Mouse (Mus musculus) intestine, postnatal 0 days (tissue): ENCODE measurements around the gene Ebf1. TPM values are rescaled to one million over a fixed set of nuclear protein-coding genes. Genes with fewer than 3 reads are reported as not detected.

Experiments
- ATAC-seq: fragments of 200-750 bp; cut with Nextera tagmentation; 2 replicates; pipeline ENCODE4 v1.8.0; 2017; ENCODE audit warnings: mild to moderate bottlenecking, moderate TSS enrichment, moderate library complexity
- H3K27ac ChIP-seq: fragments of 300-500 bp; sonication (generic); 2 replicates; pipeline ENCODE4 v1.5.1; 2014; ENCODE audit warnings: mild to moderate bottlenecking, low read depth, low read length, moderate library complexity
- H3K27me3 ChIP-seq: fragments of 300-500 bp; sonication (generic); replicated peaks from 2 replicates; pipeline ENCODE4 v1.6.1; 2014; ENCODE audit warnings: low read length, mixed read lengths; ENCODE audit not compliant: control insufficient read depth, insufficient read depth
- H3K36me3 ChIP-seq: fragments of 300-500 bp; sonication (generic); 2 replicates; pipeline ENCODE4 v1.6.1; 2014; ENCODE audit warnings: mild to moderate bottlenecking, moderate library complexity; ENCODE audit not compliant: control insufficient read depth, insufficient read depth
- H3K4me1 ChIP-seq: fragments of 300-500 bp; sonication (generic); replicated peaks from 2 replicates; pipeline ENCODE4 v1.6.1; 2014; ENCODE audit warnings: antibody characterized with exemption, low read length, mixed read lengths; ENCODE audit not compliant: control insufficient read depth, insufficient read depth
- H3K4me2 ChIP-seq: fragments of 300-500 bp; sonication (generic); replicated peaks from 2 replicates; pipeline ENCODE4 v1.6.1; 2014; ENCODE audit warnings: low read depth, mild to moderate bottlenecking, moderate library complexity
- H3K4me3 ChIP-seq: fragments of 300-500 bp; sonication (generic); 2 replicates; pipeline ENCODE4 v1.5.1; 2014; ENCODE audit warnings: low read depth, low read length
- H3K9ac ChIP-seq: fragments of 300-500 bp; sonication (generic); 2 replicates; pipeline ENCODE4 v1.6.1; 2014; ENCODE audit warnings: mild to moderate bottlenecking, low read depth, low read length
- H3K9me3 ChIP-seq: fragments of 300-500 bp; sonication (generic); 2 replicates; pipeline ENCODE4 v1.6.1; 2016; ENCODE audit warnings: mixed run types; ENCODE audit not compliant: control insufficient read depth
- CTCF ChIP-seq: sonication (generic); IDR thresholded peaks from 2 replicates; pipeline ENCODE4 v1.5.1; 2016; ENCODE audit warnings: low read depth, mild to moderate bottlenecking, control low read depth, antibody characterized with exemption, moderate library complexity
- WGBS: fragments of 180-500 bp; shearing (Covaris S2); extraction: QIAGEN DNeasy Blood & Tissue Kit; methylation state at CpG from one replicate; pipeline ENCODE4 v1.1.7; 2014; 5-methylcytosine and 5-hydroxymethylcytosine counted together
- polyA plus RNA-seq: library from polyadenylated mRNA; unstranded; fragments of >200 nt; fragmentation: Nextera tagmentation; extraction: Ambion mirVana; gene quantifications from 2 replicates; pipeline ENCODE4 v1.2.1, GENCODE M21; 2015

Gene Ebf1
- polyA plus RNA-seq, 1 experiment from 2014 or later: 4.0 TPM

GRCm38 (mm10) chr11:44974271-44974670, 357.2 kb downstream of the Ebf1 start:
- TF ChIP-seq CTCF: no peak
- no peaks in the 10 kb centered on the region for H3K27me3 ChIP-seq
- H3K9ac ChIP-seq: no peak overlapping the region
- no peak overlapping the region for H3K4me3 ChIP-seq
- ATAC-seq: no peak
- H3K27ac ChIP-seq: no peak overlapping the region
- WGBS: 79% methylated on average over 7 of the region's 7 CpGs
- no peaks in the 10 kb centered on the region for H3K4me1 ChIP-seq
- H3K9me3 ChIP-seq: no peaks in the 10 kb centered on the region
- no peaks in the 10 kb centered on the region for H3K36me3 ChIP-seq
- H3K4me2 ChIP-seq: no peak overlapping the region

DNA sequence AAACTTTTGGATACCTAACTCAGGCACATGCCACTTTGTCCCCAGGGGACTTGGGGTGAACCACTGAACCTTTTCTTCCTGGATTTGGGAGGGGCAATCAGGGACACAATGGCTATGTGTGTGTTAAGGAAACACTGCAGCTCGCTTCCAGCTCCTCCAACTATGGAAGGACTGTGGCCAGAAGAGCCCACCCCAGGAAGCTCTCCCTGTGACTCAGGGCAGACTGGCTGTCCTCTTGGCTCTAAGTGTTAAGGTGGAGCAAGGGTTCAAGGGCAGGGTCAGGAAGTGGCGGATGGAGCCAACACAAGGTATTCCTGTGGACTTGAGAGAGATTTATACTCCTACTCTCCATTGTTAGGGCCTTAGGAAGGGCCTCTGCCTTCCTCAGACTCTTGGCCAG, 358.0 kb downstream of the Ebf1 start:
- no peak overlapping the region for H3K4me2 ChIP-seq
- ATAC-seq: no peak
- H3K27me3 ChIP-seq: no peaks in the 10 kb centered on the region
- H3K27ac ChIP-seq: no peak overlapping the region
- WGBS: 63% methylated on average over 2 of the region's 2 CpGs
- no peak overlapping the region for H3K9ac ChIP-seq
- TF ChIP-seq CTCF: no peak
- no peak overlapping the region for H3K4me3 ChIP-seq
- H3K36me3 ChIP-seq: no peaks in the 10 kb centered on the region
- H3K4me1 ChIP-seq: no peaks in the 10 kb centered on the region
- H3K9me3 ChIP-seq: no peaks in the 10 kb centered on the region

- Histone ChIP-seq H3K4me2 (no peak overlapping the region), H3K4me3 (no peak overlapping the region), H3K4me1 (no peaks in the 10 kb centered on the region), H3K36me3 (no peaks in the 10 kb centered on the region), H3K9ac (no peak overlapping the region), H3K27ac (no peak overlapping the region), H3K9me3 (no peaks in the 10 kb centered on the region), H3K27me3 (no peaks in the 10 kb centered on the region)
- TF ChIP-seq CTCF: no peak
- no peak for ATAC-seq
- 83% methylated on average over 5 of the region's 5 CpGs for WGBS
Measured at GRCm38 (mm10) chr11:44976254-44976802, 359.2 kb downstream of the Ebf1 start.

DNA sequence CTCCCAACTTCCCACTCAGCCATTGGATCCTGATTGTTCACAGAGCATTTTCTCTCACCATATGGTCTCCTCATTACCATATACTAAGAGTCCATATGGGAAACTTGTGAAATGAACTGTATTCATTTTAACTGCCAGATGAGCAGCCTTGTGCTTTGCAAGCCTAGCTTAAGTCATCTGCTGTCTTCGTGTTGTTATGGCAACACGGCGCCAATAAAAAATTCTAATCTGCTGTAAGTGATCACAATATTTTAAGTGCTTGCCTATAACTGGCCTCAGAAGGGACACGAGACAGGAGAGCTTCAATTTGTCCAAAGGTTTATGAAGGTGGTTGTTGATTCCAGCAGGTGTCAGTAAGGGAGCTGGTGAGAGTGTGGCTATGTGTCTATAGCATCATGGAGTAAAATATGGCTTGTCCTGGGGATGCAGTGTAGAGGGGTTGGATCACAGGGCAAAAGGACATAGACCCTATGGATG, 360.8 kb downstream of the Ebf1 start:
- no peak overlapping the region for H3K9ac ChIP-seq
- no peak overlapping the region for H3K4me3 ChIP-seq
- no peaks in the 10 kb centered on the region for H3K9me3 ChIP-seq
- no peaks in the 10 kb centered on the region for H3K4me1 ChIP-seq
- no peak for ATAC-seq
- no peaks in the 10 kb centered on the region for H3K36me3 ChIP-seq
- no peak for TF ChIP-seq CTCF
- no peaks in the 10 kb centered on the region for H3K27me3 ChIP-seq
- no peak overlapping the region for H3K4me2 ChIP-seq
- H3K27ac ChIP-seq: no peak overlapping the region
- WGBS: 68% methylated on average over 4 of the region's 4 CpGs

DNA sequence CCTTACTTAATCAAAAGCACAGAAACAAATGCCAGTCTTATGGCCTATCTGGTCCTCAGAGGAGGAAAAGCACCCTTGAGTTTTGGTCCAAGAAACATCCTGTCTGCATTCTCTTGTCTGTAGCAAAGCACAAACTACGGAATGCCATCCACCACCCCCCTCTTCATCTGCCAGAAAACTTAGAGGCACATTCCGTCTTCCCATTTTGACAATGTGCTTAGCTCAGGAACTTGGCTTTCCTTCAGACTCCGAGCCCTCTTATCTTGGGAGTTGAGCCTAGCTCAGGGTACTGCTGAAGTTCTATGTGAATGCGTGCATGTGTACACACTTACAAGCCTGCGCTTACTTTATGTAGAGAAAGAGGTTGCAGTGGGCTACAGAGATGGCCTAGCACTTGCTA, 362.3 kb downstream of the Ebf1 start:
- H3K9ac ChIP-seq: no peak overlapping the region
- WGBS: 54% methylated on average over 5 of the region's 5 CpGs
- H3K9me3 ChIP-seq: no peaks in the 10 kb centered on the region
- H3K36me3 ChIP-seq: no peaks in the 10 kb centered on the region
- H3K27me3 ChIP-seq: no peaks in the 10 kb centered on the region
- ATAC-seq: no peak
- no peak overlapping the region for H3K4me3 ChIP-seq
- H3K4me2 ChIP-seq: no peak overlapping the region
- no peaks in the 10 kb centered on the region for H3K4me1 ChIP-seq
- no peak overlapping the region for H3K27ac ChIP-seq
- no peak for TF ChIP-seq CTCF

DNA sequence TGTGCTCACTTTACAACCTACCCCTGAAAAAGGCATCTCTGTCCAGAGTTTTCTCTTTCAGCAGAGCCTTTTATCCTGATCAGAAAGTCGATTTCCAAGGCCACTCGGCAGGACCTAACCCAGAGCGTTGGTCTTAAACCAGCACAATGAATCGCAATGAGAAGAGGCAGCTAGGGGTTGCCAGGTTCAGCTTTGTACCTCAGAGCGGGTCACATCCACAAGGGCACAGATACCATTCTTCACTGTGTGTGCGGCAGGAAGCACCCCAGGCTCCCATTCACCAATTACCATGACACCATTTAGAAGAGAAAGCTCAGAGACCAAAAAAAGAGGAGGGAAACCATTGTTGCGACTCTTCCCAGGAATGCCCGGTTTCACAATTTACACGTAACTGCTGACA, 365.1 kb downstream of the Ebf1 start:
- no peak overlapping the region for H3K4me2 ChIP-seq
- no peak overlapping the region for H3K4me3 ChIP-seq
- no peak for TF ChIP-seq CTCF
- no peaks in the 10 kb centered on the region for H3K9me3 ChIP-seq
- no peaks in the 10 kb centered on the region for H3K36me3 ChIP-seq
- WGBS: 73% methylated on average over 9 of the region's 9 CpGs
- H3K27me3 ChIP-seq: no peaks in the 10 kb centered on the region
- no peak overlapping the region for H3K27ac ChIP-seq
- no peak for ATAC-seq
- no peaks in the 10 kb centered on the region for H3K4me1 ChIP-seq
- no peak overlapping the region for H3K9ac ChIP-seq

GRCm38 (mm10) chr11:44983961-44984360, 366.8 kb downstream of the Ebf1 start:
- H3K4me2 ChIP-seq: no peak overlapping the region
- H3K27ac ChIP-seq: no peak overlapping the region
- no peak for ATAC-seq
- no peaks in the 10 kb centered on the region for H3K4me1 ChIP-seq
- no peaks in the 10 kb centered on the region for H3K9me3 ChIP-seq
- WGBS: 82% methylated on average over 6 of the region's 6 CpGs
- H3K36me3 ChIP-seq: no peaks in the 10 kb centered on the region
- TF ChIP-seq CTCF: no peak
- H3K4me3 ChIP-seq: no peak overlapping the region
- H3K27me3 ChIP-seq: no peaks in the 10 kb centered on the region
- no peak overlapping the region for H3K9ac ChIP-seq
